Mouse (Mus musculus): ENCODE results near the gene Gm49380.

- TF ChIP-seq CTCF (IDR thresholded peaks at IDR 0.05; ENCODE audit: low read depth, low read length) = no peak
- TF ChIP-seq POLR2A (IDR thresholded peaks at IDR 0.05; ENCODE audit: extremely low read depth, insufficient read depth, low read length) = no peak
Observed at GRCm38 (mm10) chr9:44048541-44049380, 64.5 kb downstream of the Gm49380 start.

Data from liver, adult 2 months (tissue).